Mouse (Mus musculus) forelimb bud, embryonic 11.5 days (tissue): ENCODE data around the gene Tfap4.
"Not testable (repeated sequence)": the region's sequence is repeated elsewhere in the genome, so short reads cannot be mapped to it uniquely, and the experiment has no call there.

ENCODE experiments used
- DNase-seq: peaks from one replicate; pipeline ENCODE4 v3.0.0-alpha.2; 2012; ENCODE audit warnings: low read depth, low spot score

Tfap4 gene

DNA sequence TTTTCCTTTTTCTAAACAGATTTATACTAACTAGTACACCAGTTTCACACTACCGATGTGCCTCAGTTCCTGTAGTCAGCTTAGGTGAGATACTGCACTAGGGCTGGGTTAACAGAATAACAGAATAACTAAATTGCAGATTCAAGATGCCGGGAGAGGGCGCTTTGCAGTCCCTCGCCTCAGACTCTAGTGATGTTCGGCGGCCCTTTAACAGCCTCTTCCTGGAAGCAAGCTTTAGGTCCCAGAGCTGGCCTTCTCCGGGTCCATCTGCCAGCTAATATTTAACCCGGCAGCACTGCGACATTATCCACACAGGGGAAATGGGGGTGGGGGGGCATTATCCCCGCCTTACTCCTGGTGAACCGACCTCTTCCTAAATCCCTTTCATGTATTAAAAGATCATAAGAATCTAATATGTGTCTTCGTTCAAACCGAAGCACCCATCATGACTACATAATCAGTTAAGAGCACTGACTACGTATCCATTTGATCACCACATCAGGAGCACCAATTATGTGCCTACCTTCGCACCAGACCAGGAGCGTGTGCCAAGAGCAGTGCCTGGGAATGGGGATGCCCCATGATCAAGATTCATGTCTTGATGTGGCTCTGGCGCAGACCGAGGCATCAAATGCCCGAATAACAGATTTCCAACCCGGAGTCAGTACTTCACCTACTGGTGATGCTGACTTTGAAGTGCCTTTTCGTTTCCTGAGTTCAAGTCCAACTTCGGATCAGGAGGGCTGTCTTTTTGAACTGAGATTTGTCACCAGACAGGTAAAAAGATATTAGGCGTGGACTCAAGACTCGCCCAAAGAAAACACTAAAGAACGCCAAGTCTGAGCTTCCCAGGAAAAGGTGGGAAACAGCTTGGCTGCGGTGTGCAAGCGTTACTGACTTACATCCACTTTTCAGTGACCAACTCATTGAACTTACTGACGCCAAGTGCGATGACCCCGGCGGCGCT is 33.5 kb upstream of the Tfap4 start:
- no peak for DNase-seq

DNA sequence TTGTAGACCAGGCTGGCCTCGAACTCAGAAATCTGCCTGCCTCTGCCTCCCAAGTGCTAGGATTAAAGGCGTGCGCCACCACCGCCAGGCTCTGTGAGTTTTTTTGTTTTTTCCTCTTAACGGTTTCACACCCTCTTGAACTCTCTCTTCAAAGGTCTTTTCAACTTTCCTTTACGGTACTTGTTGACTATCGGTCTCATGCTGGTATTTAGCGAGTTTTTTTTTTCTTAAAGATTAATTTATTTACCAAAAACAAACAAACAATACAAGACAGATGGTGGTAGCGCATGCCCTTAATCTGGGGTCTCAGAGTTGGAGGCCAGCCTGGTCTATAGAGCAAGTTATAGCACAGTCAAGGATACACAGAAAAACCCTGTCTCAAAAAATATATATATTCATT is 30.6 kb upstream of the Tfap4 start:
- peak; percentile 71 for DNase-seq

DNA sequence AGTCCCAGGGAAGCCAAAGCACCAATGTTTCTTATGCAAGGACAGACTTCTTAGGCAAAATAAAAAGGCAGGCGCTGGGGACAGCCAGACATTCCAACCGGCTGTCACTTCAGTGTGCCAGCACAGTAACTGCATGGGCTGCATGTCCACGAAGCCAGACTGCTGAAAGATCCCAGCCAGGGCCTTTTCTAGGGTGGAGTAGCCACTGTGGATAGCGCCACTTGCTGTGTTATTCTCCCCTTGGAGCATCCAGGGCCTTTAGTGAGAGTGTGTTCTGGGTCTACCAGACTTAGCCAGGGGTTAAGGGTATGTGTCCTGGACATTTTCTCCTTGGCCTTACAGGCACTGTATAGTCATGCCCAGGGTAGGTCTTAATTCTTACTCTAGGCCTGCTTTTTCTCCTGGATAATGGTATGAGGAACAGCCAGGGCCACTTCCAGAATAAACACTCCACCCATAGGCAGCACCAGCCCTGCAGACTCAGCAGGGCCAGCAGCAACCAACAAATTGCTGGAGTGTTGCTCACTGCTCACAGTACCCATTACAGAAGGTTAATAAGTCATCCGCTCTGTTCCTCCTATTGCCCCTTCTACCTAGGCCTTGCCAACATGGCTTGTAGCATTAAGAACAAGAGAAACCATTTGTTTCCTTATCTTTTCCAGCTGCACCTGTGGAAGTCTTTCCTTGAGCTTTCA is 28.0 kb upstream of the Tfap4 start:
- DNase-seq = no peak

DNA sequence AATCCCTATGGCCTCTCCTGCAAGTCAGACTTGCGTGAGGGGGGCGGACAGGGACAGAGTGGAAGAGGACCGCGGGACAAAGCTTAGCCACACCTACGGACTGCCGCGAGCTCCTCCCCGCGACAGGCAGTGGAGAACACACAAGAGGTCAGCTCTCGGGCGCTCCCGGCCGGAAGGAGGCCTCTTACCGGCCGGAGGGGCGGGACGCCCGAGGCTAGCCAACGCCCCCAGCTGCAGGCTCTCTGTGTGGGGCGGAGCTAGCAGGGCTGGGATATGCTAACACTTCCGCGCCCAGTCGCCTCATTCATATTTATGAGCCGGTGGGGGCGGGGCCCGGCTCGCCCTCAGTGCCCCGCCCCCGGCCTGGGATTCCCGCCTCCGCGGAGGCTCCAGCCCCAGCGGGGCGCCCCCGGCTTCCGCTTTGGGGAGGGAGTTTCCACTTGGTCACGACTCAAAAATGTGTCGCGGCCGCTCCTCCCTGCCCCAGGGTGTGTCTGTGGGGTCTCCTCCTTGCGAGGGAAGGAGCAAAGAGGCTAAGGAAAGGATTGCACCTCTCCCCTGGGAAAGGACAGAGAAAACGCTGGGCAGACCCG is 27.0 kb upstream of the Tfap4 start:
- DNase-seq = peak; percentile 97

DNA sequence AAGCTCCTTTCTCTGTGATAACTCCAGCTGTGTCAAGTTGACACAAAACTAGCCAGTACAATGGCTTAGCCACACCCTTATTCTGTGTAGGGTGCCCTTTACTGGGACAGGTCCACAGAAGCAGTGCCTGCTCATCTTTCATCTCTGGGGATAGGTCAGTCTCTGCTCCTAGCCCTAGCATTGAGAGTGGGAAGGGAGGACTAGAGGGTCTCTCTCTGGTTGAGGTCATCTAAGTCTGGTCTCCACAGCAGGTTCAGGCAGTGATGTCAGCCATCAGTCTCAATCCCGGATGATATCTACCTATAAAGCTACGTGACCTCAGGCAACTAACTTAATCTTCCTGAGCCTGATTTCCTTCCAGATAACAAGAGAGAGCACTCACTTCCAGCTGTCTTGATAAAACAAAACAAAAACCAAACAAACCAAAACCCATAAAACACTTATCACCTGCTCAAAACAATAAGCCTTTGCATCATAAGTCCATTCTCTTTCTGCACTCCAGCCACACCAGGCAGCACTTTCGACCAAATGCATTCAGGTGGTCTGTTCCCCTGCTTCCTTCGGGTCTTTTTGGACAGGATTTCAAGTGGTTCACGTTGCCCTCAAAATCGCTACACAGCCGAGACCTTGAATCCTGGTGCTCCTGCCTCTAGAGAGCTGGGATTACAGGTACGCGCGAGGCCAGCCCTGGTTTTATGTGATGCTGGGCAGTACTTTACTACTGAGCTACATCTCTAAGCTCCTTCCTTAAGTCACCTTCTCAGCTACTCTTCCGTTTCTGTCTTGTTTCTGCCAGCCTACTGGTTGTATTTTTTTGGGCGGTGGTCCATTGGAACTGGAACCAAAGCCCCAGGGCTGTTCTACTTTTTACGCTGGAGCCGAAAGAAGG is 26.2 kb upstream of the Tfap4 start:
- no peak for DNase-seq

DNA sequence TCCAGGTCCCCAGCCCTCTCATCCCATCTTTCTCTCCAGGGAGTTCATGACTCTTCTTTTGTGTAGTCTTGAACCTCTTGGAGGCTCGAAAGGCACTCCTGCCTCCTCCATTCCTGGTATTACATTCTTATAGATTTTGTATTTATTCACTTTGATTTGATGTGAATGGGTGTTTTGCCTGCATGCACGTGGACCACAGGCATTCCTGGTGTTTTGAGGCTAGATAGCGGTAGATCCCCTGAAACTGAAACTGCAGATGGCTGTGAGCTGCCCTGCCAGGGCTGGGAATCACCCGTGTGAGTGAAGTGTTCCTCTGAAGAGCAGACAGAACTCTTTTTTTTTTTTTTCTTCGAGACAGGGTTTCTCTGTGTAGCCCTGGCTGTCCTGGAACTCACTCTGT is 24.8 kb upstream of the Tfap4 start:
- no peak for DNase-seq

DNA sequence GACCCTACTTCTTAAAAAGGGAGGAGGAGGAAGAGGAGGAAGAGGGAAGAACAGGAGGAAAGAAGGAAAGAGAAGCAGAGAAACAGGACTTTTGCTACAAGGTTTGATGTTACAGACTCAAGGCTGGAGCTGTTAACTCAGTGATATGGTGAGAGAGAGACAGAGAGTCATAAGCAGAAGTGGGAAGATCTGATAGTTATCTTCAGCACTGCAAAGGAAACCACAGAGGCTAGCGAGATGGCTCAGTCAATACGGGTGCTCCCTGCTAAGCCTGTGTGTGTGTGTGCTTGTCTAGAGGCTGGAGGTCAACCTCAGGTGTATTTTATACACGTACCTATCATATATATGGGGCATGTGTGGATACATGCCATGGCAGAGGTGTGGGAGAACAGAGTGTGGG is 24.2 kb upstream of the Tfap4 start:
- no peak for DNase-seq

DNA sequence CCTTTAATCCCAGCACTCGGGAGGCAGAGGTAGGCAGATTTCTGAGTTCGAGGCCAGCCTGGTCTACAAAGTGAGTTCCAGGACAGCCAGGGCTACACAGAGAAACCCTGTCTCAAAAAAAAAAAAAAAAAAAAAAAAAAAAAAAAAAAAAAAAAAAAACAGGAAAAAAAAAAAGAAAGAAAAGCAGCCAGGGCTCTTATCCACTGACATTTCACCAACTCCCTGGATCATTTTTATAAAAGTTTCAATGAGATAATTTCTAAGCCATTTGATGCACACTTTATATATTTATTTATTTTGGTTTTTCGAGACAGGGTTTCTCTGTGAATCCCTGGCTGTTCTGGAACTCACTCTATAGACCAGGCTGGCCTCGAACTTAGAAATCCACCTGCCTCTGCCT is 21.5 kb upstream of the Tfap4 start:
- not testable (repeated sequence) for DNase-seq

DNA sequence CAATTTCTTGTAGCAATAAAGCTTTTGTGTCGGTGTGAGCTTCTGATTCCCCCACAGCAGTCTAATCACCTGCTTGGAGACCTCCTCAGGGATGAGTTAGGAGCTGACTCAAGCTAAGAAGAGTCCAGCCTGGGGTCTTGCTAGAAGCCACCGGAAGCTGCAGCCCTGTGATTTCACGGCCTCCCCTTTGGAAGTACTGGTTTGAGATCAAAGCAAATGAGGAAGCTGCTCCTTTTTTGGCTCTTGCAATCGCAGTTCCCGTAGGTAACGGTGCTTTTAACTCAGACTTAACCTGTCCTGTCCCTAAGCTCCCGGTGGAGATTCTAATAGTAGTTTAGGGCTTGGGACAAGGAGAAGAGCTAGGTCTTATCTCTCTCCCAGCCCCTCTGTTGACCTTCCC is 19.0 kb upstream of the Tfap4 start:
- no peak for DNase-seq

DNA sequence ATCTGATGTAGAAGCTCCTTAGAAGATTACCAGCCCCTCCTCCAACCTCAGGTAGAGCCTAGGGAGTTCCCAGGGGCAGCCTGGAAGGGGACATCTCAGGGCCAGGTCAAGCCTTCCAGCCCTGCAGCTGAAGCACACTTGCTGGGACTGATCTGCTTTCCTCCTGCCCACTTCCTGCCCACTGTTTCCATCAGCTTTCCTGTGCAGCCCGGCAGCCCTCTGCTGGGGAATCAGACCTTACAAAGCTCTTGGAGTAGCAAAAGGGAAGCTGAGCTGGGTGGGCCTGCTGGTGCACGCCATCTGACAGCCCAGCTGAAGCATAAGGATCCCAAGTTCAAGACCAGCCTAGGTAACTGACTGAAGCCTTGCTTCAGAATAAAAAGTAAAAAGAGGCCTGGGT is 17.2 kb upstream of the Tfap4 start:
- DNase-seq = no peak

DNA sequence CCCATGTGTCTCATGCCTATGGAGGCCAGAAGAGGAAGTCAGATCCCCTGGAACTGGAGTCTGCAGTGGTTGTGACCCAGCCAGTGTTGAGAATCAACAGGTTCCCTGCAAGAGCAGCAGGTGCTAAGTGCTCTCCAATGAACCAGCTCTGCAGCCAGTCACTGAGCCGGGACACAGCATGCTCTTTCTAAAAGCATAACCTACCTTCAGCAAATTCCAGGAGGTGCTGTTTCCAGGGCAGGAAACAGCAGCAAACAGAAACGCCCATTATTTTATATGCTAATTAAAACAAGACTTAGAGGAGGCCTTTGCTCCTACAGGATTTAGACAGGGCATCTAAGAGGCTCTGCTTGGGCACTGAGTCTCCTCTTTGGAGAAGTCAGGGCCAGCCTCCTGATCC is 16.4 kb upstream of the Tfap4 start:
- DNase-seq = no peak

DNA sequence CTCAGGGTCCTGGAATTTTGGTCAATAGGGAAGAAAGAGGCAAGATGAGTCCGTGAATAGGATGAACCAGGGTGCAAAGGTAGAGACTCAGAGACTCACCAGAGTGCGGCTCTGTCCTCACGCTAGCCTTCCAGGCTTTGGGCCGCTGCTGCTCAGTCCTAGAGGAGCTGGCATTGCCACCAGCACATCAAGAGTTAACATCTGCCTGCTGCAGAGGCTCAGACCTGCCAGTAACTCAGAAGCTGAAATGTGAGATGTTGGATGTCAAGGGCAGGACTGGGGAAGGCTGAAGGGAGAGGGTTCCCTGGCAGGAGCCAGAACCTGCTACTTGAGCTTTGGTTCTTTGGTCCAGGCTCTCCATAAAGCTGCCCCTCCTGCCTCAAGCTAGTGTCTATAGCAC is 11.1 kb upstream of the Tfap4 start:
- peak; percentile 49 for DNase-seq

DNA sequence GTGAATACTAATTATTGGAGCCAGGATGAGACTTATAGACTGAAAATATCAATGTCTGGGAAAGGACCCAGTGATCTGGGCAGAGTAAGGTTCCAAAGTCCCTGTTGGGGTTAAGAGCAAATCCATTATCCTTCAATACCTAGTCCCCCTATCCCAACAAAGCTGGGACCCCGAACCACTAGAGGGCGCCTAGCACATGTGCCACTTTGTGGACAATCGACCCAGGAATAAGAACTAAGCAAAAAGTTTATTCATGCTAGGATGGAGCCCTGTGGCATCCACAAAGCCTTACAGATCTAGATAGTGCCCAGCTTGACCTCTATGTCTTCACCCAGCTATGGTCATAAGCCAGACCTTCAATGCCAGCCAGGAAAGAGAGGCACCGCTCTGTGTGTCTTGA is 8.3 kb upstream of the Tfap4 start:
- DNase-seq = peak; percentile 87

DNA sequence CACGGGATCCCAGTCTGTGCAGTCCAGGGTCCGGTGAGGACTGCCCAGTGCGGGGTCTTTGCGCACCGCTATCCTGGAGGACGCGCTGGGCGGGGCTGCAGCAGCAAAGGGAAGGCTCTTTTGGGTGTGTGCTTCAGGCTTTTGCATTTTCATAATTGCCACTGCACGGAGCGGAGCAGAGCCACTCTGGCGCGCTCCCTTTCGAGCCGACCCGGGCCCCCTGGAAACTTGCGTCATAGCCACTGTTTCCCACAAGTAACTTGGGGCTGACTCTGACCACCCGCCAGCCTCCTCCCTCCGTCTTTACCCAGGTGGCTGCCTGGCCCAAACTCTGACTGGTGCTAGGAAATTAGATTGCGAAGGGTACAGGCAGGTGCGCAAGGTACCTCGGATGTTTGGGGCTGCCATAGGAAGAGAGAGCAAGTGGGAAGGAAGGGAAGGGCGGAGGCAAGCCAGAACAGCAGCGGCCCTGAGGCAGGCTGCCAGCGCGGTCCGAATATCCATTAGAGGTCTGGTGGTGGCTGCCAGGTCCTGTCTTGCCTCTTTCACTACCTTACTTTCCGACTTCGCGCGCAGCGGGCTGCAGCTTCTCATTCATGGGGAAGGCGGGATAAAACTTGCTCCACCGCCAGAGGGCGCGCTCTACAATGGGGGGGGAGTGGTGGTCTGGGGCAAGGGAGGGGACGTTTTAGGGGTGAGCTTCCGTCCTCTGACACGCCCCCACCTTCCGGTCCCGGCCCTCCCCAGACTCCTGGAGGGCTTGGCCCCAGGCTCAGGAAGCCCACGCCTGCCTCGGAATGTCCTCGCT is 695 bp upstream of the Tfap4 start:
- peak; percentile 62 for DNase-seq

DNA sequence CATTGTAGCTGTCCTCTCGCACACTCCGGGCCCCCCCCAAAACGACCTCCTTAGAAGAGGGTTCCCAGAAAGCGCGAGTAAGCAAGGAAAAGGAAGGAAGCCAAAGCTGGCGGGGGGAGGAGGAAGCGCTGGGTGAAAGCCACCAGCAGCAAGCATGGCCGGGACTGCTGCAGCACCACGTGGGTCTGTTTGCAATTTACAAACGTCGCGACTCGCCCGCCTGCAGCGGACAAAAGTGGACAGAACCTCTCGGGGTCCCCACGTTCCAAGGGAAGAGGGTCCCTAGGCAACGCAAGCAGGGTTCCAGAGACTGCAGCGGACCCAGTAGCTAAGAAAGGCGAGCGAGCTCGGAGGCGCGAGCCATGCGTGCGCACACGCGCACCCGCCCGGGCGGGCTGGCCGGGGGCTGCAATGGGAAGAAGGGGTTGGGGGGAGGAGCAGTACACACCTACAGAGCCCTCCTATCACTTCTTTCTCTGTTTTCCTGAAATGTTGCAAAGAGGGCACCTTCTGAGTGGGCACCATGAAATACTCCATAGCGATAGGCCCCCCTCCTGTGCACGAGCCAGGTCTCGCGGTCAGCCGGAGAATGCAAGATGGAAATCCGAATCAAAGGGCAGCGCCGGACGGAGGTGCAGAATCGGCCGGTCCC is 548 bp downstream of the Tfap4 start:
- DNase-seq = peak; percentile 55

DNA sequence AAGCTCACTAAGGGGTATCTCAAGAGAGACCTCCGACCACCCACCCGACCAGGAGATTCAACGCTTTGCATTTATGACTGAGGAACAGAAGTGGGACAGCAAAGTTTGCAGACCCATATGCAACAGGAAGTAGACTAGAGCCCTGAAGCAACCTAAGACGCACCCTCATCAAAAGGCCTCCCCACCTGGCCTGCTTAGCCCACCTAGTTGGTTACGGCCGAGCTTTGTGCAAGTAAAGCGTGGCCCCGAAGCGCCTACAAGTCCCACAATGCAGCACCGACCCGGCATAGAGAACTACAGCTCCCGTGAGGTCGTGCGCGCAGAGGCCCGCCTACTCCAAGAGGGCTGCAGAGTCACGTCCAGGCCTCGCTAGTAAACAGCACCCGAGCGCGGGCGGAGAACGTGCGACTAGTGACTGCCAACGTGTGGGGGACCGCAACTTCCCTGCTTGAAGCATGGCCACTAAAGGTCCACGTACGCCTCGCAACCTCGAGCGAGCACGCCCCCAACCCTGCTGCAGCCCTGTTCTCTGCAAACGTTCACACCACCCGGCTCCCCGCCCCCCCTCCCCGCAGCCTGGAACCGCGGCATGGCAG is 1.2 kb downstream of the Tfap4 start:
- peak; percentile 92 for DNase-seq

DNA sequence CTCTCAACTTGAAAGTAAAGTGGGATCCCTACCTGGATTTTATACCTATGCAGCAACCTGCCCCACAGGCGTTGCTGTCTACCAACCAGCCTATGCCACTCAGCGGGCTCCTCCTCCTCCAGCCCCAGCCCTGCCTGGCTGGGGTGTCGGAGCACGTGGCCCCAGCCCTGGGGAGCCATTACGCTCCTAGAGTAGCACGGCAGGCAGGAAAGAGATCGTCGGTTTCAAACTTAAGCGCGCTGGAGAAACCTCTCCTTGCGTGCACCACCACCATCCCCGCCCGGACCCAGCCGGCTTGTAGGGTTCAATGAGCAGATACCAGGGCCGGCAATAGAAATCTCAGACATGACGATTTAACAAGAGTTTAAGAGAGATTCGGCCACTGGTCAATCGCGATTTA is 1.7 kb downstream of the Tfap4 start:
- peak; percentile 54 for DNase-seq

DNA sequence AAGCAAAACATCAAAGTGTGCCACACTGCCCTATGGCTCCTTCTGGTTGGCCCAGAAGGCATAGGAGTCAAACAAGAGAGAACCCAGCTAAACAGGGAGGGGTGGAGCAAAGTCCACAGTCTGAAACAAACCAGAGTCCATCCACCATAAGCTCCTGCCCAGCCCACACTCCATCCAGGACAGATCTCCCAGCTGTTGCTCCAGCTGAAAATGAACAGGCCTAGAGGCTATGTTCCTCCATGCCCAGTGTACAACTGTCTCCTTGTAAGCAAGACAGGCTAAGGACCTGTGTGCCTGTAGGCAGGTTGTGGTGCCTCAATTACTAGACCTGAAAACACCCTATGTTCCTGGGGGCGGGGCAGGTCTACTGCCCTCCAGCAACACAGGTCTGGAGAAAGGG is 2.6 kb downstream of the Tfap4 start:
- DNase-seq = no peak

DNA sequence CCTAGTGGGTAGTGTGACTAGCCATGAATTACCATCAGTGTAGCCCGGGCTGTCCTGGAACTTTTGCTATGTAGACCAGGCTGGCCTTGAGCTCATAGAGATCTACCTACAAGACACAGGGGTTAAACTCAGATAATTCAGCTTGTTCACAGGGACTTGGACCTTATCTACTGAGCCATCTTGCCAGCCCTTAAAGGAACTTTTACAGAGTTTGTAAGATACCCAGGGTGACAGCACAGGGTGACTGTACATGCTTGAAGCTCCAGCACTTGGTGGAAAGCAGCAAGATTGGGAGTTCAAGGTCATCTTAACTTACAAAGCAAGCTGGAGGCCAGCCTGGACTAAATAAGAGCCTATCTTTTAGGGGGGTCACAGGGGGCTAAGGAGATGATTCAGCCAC is 4.1 kb downstream of the Tfap4 start:
- no peak for DNase-seq
